26 mouse cellular contexts compared by ENCODE assay signal in genomic region chr11:72760781-72761180, GRCm38 (mm10).
"Had no signal": no experiment of that assay in that cellular context is flagged by ENCODE, and none has a peak within 500 bp of the region (broad histone marks: within the 10 kb centered on the region; RNA-seq: fewer than 3 reads in every experiment).

No protein-coding gene starts in this region.

- H3K9me3 ChIP-seq: embryonic facial prominence, embryonic 10.5 days; embryonic facial prominence, embryonic 12.5 days; embryonic facial prominence, embryonic 13.5 days; embryonic facial prominence, embryonic 15.5 days; forebrain, embryonic 10.5 days; forebrain, embryonic 12.5 days; forebrain, embryonic 13.5 days; forebrain, embryonic 15.5 days had no signal

- H3K27me3 ChIP-seq: embryonic facial prominence, embryonic 12.5 days; embryonic facial prominence, embryonic 13.5 days; embryonic facial prominence, embryonic 15.5 days; forebrain, embryonic 12.5 days; forebrain, embryonic 13.5 days; forebrain, embryonic 15.5 days had no signal

- H3K27ac ChIP-seq: embryonic facial prominence, embryonic 10.5 days; embryonic facial prominence, embryonic 12.5 days; embryonic facial prominence, embryonic 13.5 days; embryonic facial prominence, embryonic 15.5 days; forebrain, embryonic 10.5 days; forebrain, embryonic 12.5 days; forebrain, embryonic 13.5 days; forebrain, embryonic 15.5 days; gastrocnemius, adult 2 months; heart, adult 2 months had no signal

- ATAC-seq: forebrain, embryonic 13.5 days; forebrain, embryonic 14.5 days; forebrain, embryonic 15.5 days; forebrain, embryonic 16.5 days; forebrain, postnatal 0 days had no signal

- H3K4me3 ChIP-seq: embryonic facial prominence, embryonic 10.5 days; embryonic facial prominence, embryonic 12.5 days; embryonic facial prominence, embryonic 13.5 days; embryonic facial prominence, embryonic 15.5 days; erythroblast, embryonic 14.5 days; forebrain, embryonic 10.5 days; forebrain, embryonic 12.5 days; forebrain, embryonic 13.5 days; forebrain, embryonic 15.5 days; gastrocnemius, adult 2 months; heart, adult 2 months had no signal

- H3K9ac ChIP-seq: embryonic facial prominence, embryonic 12.5 days; embryonic facial prominence, embryonic 13.5 days; embryonic facial prominence, embryonic 15.5 days; forebrain, embryonic 12.5 days; forebrain, embryonic 13.5 days; forebrain, embryonic 15.5 days; forebrain, postnatal 0 days had no signal

- DNase-seq: cerebellum, adult 9-11 months; cerebellum, postnatal 10 days; cerebellum, postnatal 14 days; cerebellum, postnatal 25 days; cerebellum, postnatal 36 days; embryo, embryonic 11 days; forebrain, postnatal 0 days; gastrocnemius, adult 2 months; gastrocnemius, postnatal 10 days; gastrocnemius, postnatal 14 days; gastrocnemius, postnatal 25 days; gastrocnemius, postnatal 36 days; heart, adult 11 months; heart, adult 18-20 months; heart, adult 2 months had no signal

- H3K4me2 ChIP-seq: embryonic facial prominence, embryonic 12.5 days; embryonic facial prominence, embryonic 13.5 days; embryonic facial prominence, embryonic 15.5 days; forebrain, embryonic 12.5 days; forebrain, embryonic 13.5 days; forebrain, embryonic 15.5 days had no signal

- H3K4me1 ChIP-seq: embryonic facial prominence, embryonic 10.5 days; embryonic facial prominence, embryonic 12.5 days; embryonic facial prominence, embryonic 13.5 days; embryonic facial prominence, embryonic 15.5 days; forebrain, embryonic 10.5 days; forebrain, embryonic 12.5 days; forebrain, embryonic 13.5 days; forebrain, embryonic 15.5 days had no signal
